Mouse (Mus musculus): ENCODE results near the gene Mrps24. TPM values are rescaled to one million over a fixed set of nuclear protein-coding genes. Genes with fewer than 3 reads are reported as not detected.

The Mrps24 gene
- 98.7 TPM for polyA plus RNA-seq (2021)

GRCm38 (mm10) chr11:5715630-5716105 lies at the start of gene Mrps24:
Gene Mrps24 (minus strand): TSS chr11:5715680.
- CTCF ChIA-PET = no interaction called here
- DNase-seq (ENCODE audit: low read depth, low spot score) = no peak
- no peak for TF ChIP-seq CTCF (IDR thresholded peaks at IDR 0.05)
- no peak for ATAC-seq
- no peaks in the 10 kb centered on the region for H3K27me3 ChIP-seq
- in situ Hi-C loops (cut with MboI; ENCODE audit: low pct_unique_long_range_greater_than_20kb) = no loop called here
- POLR2A ChIA-PET = no interaction called here

GRCm38 (mm10) chr11:5762633-5762982 lies 47.1 kb upstream of the Mrps24 start:
- ATAC-seq = no peak
- CTCF ChIA-PET = no interaction called here
- TF ChIP-seq CTCF (IDR thresholded peaks at IDR 0.05) = no peak
- DNase-seq (ENCODE audit: low read depth, low spot score) = no peak
- POLR2A ChIA-PET = interaction anchor here (1.0 kb wide), 1 partner anchor 18 kb away, joined by 4 read pairs; no protein-coding TSS in a partner anchor
- in situ Hi-C loops (cut with MboI; ENCODE audit: low pct_unique_long_range_greater_than_20kb) = no loop called here
- no peaks in the 10 kb centered on the region for H3K27me3 ChIP-seq

GRCm38 (mm10) chr11:5761820-5762632 lies 46.5 kb upstream of the Mrps24 start, which contains the start of gene Urgcp:
Gene Urgcp (minus strand): TSS chr11:5762376.
- CTCF ChIA-PET = interaction anchor here (0.8 kb wide), 1 partner anchor 191 kb away, joined by 3 read pairs; no protein-coding TSS in a partner anchor
- no peaks in the 10 kb centered on the region for H3K27me3 ChIP-seq
- in situ Hi-C loops (cut with MboI; ENCODE audit: low pct_unique_long_range_greater_than_20kb) = no loop called here
- ATAC-seq (peak; percentile 93), DNase-seq (ENCODE audit: low read depth, low spot score) (peak; percentile 55)
- no peak for TF ChIP-seq CTCF (IDR thresholded peaks at IDR 0.05)
- POLR2A ChIA-PET = interaction anchor here (0.6 to 1.8 kb wide), 4 partner anchors 17 to 74 kb away, joined by 3 to 10 read pairs (median 4); no protein-coding TSS in a partner anchor

- ATAC-seq (no peak), DNase-seq (ENCODE audit: low read depth, low spot score) (no peak)
- in situ Hi-C loops (cut with MboI; ENCODE audit: low pct_unique_long_range_greater_than_20kb) = no loop called here
- TF ChIP-seq CTCF (IDR thresholded peaks at IDR 0.05) = no peak
- CTCF ChIA-PET = interaction anchor here (1.4 kb wide), 1 partner anchor 11 kb away, joined by 3 read pairs; no protein-coding TSS in a partner anchor
- H3K27me3 ChIP-seq = no peaks in the 10 kb centered on the region
- POLR2A ChIA-PET = no interaction called here
Measured at GRCm38 (mm10) chr11:5753755-5754154, 38.3 kb upstream of the Mrps24 start.

GRCm38 (mm10) chr11:5744951-5745350 lies 29.5 kb upstream of the Mrps24 start:
- H3K27me3 ChIP-seq = no peaks in the 10 kb centered on the region
- POLR2A ChIA-PET = interaction anchor here (1.2 kb wide), 1 partner anchor 18 kb away, joined by 4 read pairs; no protein-coding TSS in a partner anchor
- CTCF ChIA-PET = no interaction called here
- in situ Hi-C loops (cut with MboI; ENCODE audit: low pct_unique_long_range_greater_than_20kb) = no loop called here
- DNase-seq (ENCODE audit: low read depth, low spot score) = no peak
- no peak for ATAC-seq
- TF ChIP-seq CTCF (IDR thresholded peaks at IDR 0.05) = no peak

- in situ Hi-C loops (cut with MboI; ENCODE audit: low pct_unique_long_range_greater_than_20kb) = no loop called here
- no peak for DNase-seq (ENCODE audit: low read depth, low spot score)
- ChIA-PET CTCF (interaction anchor here (0.7 to 2.5 kb wide), 7 partner anchors 10 to 211 kb away, joined by 3 to 7 read pairs (median 4); partner anchors contain the start of gene Dbnl), POLR2A (interaction anchor here (2.4 kb wide), 1 partner anchor 19 kb away, joined by 10 read pairs; no protein-coding TSS in a partner anchor)
- no peak for ATAC-seq
- no peaks in the 10 kb centered on the region for H3K27me3 ChIP-seq
- TF ChIP-seq CTCF (IDR thresholded peaks at IDR 0.05) = peak; percentile 72
Measured at GRCm38 (mm10) chr11:5742106-5742505, 26.6 kb upstream of the Mrps24 start.

- DNase-seq (ENCODE audit: low read depth, low spot score) (no peak), ATAC-seq (peak; percentile 91)
- CTCF ChIA-PET = interaction anchor here (0.7 to 2.5 kb wide), 6 partner anchors 9 to 212 kb away, joined by 3 to 7 read pairs (median 4); partner anchors contain the start of gene Dbnl
- POLR2A ChIA-PET = interaction anchor here (1.0 to 2.4 kb wide), 3 partner anchors 9 to 51 kb away, joined by 3 to 10 read pairs (median 4); no protein-coding TSS in a partner anchor
- in situ Hi-C loops (cut with MboI; ENCODE audit: low pct_unique_long_range_greater_than_20kb) = no loop called here
- no peaks in the 10 kb centered on the region for H3K27me3 ChIP-seq
- no peak for TF ChIP-seq CTCF (IDR thresholded peaks at IDR 0.05)
Measured at GRCm38 (mm10) chr11:5740965-5741627, 25.6 kb upstream of the Mrps24 start.

- H3K27me3 ChIP-seq = no peaks in the 10 kb centered on the region
- ChIA-PET POLR2A (interaction anchor here (1.0 to 2.4 kb wide), 3 partner anchors 8 to 52 kb away, joined by 3 to 10 read pairs (median 4); no protein-coding TSS in a partner anchor), CTCF (interaction anchor here (1.3 to 2.5 kb wide), 3 partner anchors 10 to 48 kb away, joined by 4 to 7 read pairs (median 7); partner anchors contain the start of gene Dbnl)
- ATAC-seq = peak; percentile 23
- no peak for DNase-seq (ENCODE audit: low read depth, low spot score)
- TF ChIP-seq CTCF (IDR thresholded peaks at IDR 0.05) = no peak
- in situ Hi-C loops (cut with MboI; ENCODE audit: low pct_unique_long_range_greater_than_20kb) = no loop called here
Measured at GRCm38 (mm10) chr11:5740599-5740964, 25.1 kb upstream of the Mrps24 start.

GRCm38 (mm10) chr11:5739846-5740245 lies 24.4 kb upstream of the Mrps24 start:
- ATAC-seq = no peak
- ChIA-PET POLR2A (interaction anchor here (0.7 to 2.4 kb wide), 2 partner anchors 10 to 21 kb away, joined by 5 to 10 read pairs; no protein-coding TSS in a partner anchor), CTCF (interaction anchor here (1.4 kb wide), 1 partner anchor 146 kb away, joined by 3 read pairs; no protein-coding TSS in a partner anchor)
- DNase-seq (ENCODE audit: low read depth, low spot score) = no peak
- no peaks in the 10 kb centered on the region for H3K27me3 ChIP-seq
- in situ Hi-C loops (cut with MboI; ENCODE audit: low pct_unique_long_range_greater_than_20kb) = no loop called here
- TF ChIP-seq CTCF (IDR thresholded peaks at IDR 0.05) = no peak
